Mouse (Mus musculus): ENCODE results near the gene Rapgef5.
"Not testable (repeated sequence)": the region's sequence is repeated elsewhere in the genome, so short reads cannot be mapped to it uniquely, and the experiment has no call there.

Rapgef5 gene

DNA sequence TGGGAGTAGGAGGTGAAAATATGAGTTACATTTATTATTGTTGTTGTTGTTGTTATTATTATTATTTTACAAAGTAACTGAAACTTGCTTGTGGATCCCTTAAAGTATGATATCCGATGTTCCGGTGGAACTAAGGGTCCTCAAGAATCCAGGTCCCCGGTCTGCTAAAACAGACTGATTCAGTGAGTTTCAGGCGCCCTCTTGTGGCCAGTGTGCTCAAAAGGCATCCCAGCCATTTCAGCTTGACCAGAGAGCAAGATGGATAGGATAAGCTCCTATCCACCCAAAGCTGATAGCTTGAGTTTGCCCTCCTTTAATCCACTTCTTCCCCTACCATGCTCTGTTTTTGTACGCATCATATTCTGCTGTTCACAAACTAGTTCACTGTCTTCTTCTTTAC lies 252.8 kb downstream of the Rapgef5 start:
- peak; percentile 35 for DNase-seq (ENCODE audit: low spot score)

DNA sequence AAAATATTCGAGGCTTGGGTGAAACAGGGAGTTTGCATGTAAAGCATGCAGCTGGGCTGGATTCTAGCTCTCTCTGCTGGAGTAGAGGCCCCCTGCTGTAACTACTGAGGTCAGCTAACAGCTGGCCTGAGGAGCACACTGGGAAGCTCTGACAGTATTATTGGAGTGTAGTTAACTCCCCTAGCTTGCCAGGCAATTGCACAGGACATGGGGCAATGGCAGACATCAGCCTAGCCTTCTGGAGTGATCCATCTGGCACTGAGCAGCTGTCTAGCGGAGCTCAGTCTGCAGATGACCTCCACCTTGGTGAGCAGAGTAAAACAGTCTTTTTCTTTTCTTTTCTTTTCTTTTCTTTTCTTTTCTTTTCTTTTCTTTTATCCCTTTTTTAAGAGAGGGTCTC lies 253.9 kb downstream of the Rapgef5 start:
- no peak for DNase-seq (ENCODE audit: low spot score)

DNA sequence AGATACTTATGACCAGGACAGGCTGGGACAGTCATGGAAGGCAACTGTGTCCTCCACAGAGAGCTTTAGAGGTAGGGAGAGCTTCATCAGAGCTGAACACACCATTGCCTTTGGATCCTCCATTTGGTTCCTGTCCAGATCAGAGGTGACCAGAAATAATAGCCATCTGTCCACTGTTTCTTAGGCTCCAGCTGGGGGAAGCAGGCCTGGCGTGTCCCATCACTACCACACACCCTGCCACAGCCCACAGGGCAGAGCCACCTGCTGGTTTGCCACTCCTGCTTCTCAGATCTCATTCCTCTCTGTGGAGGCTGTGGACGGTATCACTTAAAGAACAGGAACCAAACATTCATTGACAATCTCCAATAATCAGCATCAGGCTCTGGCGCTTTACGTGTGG lies 254.9 kb downstream of the Rapgef5 start:
- no peak for DNase-seq (ENCODE audit: low spot score)

DNA sequence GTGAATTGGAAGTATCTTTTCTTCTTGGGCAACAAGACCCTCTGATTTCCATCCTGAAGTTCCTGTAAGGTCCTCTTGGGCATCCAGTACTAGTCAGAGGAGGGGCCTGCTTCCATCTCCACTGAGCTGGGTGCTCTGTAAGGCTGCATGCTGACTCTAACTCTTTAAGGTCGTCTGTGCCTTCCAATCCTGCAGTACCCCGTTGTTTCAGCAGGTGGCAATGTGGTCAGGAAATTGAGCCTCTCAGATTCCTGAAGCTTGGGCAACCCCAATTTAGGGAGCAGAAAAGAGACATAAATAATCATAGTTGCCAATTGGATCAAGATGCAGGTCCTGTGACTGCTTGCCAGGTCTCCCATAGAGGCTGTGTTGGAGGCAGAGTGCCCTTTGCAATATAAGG lies 256.4 kb downstream of the Rapgef5 start:
- peak; percentile 36 for DNase-seq (ENCODE audit: low spot score)

DNA sequence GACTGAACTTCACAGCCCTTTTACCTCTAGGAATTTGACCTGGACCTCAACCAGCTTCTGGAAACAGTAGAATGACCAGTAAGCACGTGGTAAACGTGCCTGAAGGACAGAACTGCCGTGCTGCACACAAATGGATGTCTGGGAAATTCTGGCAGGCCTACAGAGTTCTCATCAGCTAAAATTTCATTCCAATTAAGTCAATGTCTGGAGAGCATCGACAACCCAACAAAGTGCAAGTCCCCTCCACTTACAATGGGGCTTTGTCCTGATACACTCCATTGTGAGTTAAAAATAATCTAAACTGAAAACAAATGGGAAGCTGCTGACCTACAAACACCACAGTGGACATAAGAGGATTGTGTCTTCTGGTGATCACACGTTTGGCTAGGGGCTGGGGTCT lies 260.6 kb downstream of the Rapgef5 start:
- no peak for DNase-seq (ENCODE audit: low spot score)

DNA sequence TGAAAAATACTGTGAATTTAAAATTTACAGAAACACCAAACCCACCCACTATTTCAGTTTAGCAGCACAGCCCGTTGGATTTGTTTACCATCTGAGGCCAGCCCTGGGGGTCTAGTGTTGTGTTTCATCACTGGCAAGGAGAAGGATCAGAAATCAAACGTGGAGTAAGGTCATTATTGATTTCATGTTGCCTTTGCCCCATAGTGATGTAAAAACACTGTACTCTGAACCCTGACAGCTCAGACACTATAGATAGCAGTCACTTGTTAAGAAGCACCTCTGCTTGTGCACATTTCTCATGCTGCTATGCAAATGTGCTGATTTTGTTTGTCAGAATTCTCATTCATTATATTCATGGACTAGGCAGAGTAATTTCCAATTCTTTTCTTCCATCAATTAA lies 265.1 kb downstream of the Rapgef5 start:
- no peak for DNase-seq (ENCODE audit: low spot score)

DNA sequence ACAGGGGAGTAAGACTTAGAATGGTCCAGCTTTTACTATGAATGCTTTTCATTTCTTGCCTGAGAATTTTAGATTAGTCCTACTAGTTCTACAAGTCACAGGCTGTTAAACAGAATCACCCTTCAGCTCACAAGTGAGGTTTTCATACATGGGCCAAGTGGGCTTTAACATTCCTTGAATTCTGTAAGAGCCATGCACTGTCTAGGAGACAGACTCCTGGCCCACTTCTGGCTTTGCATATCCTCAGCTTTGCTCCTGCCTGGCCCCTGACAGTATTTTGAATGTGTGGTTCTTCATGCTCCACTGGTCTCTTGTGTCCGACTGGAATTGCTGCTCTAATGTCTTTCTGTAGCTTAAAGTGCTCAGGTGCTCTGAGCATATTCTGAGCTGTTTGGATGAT lies 267.1 kb downstream of the Rapgef5 start:
- DNase-seq (ENCODE audit: low spot score), result no peak

DNA sequence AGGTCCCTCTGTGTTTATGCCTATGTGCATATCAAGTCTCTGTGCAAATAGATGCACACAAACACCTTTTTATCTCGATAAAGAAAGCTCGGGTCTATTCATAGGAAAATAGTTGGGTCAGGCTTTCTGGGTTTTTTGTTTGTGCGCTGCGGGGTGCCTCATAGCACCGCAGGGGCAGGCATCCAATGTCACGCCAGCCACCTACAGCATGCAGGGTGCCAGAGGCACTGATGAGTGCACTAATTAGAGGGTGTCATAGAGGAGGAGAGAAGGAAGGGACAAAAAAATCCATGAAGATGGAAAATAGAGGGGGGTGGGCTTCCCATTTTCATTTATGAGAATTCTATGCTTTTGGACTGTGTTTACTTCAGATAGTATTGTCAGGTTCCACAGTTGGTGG lies 270.3 kb downstream of the Rapgef5 start:
- DNase-seq (ENCODE audit: low spot score), result no peak

DNA sequence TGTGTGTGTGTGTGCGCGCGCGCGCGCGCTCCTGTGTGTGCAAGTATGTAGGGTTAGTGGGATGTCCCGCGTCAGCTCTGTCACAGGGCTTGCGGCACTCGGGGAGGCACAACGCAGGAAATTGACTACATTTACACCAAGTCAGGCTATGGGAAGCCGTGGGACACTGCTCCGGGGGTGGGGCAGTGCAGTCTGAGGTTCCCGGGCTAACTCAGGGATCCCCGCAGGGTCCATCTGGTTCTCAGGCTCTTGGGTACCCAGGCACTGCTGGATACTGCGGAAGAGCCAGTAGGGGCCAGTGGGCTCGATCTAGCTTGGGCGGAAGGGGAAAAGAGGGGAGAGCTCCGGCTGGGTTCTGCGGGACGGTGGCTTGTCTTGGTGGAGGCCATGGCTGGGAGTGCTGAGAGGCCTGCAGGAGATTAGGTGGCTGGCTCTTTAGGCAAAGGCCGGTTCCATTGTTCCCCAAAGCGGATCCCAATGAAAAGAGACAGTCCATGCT lies 272.3 kb downstream of the Rapgef5 start:
- DNase-seq (ENCODE audit: low spot score), result no peak

DNA sequence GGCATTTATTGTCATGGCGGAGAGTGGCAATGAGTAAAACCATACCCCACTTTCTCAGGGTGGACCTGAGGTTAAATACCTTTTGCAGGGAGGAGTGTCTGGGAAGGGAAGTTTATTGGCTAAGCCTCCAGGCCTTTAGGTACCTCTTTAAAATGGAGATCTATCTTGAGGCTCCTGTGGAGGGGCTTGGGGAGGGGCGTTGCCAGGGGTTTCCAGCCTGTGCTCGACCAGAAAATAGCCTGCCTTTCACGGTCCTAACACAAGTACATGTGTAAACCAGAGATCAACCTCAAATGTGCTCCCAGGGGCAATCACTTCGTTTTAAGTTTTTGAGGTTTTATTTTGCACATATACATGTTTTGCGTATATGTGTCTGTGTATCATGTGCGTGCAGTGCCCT lies 272.7 kb downstream of the Rapgef5 start:
- no peak for DNase-seq (ENCODE audit: low spot score)

DNA sequence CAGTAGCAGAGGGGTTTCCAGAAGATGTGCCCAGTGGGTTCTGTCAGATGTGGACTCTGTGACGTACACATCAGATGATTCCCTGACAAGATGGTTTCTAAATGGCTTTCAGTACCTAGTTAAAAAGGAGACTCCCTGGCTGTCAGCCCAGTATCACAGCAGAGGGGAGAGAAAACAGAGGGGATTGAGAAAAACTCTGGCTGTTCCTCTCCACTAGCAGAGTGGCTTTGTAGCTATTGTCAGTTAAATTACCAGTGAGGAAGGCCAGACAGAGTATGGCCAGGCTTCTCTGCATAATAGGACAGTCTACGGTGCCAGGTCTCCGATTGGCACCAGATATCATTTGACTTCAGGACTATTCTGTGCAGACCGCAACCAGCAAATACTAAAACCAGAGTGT lies 279.0 kb downstream of the Rapgef5 start:
- no peak for DNase-seq (ENCODE audit: low spot score)

DNA sequence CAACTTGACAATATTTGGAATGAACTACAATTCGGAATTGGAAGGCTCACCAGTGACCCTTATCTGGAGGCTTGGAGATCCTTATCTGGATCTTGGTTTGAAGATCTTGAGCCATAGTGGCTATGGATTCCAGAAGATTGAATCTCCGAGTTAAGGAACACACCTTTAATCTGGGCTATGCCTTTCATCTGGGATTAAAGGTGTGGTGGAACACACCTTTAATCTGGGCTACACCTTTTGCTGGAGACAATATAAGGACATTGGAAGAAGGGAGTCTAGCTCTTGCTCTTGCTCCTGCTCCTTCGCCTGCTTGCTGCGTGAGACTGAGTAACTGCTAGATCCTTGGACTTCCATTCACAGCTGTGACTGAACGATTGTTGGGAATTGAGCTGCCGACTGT lies 287.7 kb downstream of the Rapgef5 start, which contains the start of gene Cdca7l:
Gene Cdca7l, plus strand, starts transcription at position 301 of the 400 bp plus-strand sequence.
- not testable (repeated sequence) for DNase-seq (ENCODE audit: low spot score)

DNA sequence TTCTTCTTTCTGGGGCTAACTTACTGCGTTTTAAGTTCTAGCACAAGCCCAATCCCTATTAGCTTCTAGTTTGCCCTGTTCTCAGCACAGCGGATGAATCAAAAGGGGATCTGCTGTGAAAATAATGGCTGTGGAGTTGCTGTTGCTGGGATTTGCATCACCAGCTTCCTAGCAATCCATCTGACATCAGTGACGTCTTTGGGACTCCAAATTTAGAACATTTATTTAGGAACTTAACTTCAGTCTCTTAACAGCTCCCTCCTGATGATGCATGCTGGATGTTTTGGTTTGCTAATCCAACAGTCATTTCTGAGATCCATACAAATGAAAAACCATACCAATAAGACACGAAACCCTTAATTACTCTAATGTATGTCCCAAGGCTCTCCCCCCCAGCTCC lies 289.3 kb downstream of the Rapgef5 start:
- DNase-seq (ENCODE audit: low spot score), result no peak

DNA sequence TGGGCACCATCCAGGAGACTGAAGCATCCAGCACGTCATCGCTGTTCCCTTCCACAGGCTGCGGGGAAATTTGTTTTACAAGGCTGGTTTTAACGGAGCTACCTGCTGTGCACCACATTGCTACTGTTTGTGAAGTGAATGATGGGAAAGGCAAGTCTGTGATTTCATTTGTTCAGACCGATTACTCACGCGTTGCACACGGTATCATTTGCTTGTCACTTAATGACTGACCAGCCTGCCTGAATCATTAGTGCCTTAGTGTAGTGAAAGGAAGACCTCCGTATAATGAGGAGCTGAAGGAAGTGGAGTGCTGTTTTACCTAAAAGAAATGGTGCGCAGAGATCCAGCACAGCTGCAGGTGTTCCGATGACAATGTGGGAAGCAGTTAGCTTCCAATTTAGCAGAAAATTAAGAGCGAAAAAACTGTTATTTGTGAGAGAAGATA lies 289.8 kb downstream of the Rapgef5 start:
- no peak for DNase-seq (ENCODE audit: low spot score)

DNA sequence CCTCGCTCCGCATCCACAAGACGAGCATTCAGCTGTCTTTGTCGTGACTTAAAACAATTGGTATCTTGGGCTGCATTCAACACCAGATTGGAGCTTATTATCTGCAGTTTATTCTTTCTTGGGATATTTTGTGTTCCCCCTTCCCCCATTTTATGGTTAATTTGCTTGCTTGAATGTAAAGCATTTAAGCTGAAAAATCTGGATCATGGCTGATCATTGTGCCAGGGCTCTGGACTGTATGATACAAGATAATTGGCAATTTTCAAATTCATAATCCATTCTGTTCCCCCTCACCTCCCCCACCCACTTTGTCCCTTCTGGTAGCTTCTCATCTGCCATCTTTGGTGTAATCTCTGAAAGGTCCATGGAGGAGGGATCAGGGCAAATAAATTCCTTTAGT lies 290.2 kb downstream of the Rapgef5 start:
- no peak for DNase-seq (ENCODE audit: low spot score)

DNA sequence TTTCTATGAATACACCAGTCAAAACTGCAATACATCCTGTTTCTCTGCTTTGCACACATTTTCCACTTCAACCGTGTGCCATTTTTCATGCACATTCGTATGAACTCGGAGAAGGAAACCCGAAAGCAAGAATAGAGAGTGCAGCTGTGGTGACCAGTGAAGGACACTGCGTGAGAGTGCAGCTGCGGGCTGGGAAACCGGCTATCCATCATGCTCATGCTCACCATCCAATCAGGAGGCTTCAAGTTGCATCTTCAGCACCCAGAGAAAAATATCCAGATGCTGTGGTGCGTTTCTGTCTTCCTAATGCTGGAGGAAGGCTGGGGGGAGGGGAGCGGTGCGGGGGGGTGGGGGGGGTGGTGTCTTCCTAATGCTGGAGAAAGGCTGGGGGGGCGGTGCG lies 291.4 kb downstream of the Rapgef5 start:
- DNase-seq (ENCODE audit: low spot score), result no peak

DNA sequence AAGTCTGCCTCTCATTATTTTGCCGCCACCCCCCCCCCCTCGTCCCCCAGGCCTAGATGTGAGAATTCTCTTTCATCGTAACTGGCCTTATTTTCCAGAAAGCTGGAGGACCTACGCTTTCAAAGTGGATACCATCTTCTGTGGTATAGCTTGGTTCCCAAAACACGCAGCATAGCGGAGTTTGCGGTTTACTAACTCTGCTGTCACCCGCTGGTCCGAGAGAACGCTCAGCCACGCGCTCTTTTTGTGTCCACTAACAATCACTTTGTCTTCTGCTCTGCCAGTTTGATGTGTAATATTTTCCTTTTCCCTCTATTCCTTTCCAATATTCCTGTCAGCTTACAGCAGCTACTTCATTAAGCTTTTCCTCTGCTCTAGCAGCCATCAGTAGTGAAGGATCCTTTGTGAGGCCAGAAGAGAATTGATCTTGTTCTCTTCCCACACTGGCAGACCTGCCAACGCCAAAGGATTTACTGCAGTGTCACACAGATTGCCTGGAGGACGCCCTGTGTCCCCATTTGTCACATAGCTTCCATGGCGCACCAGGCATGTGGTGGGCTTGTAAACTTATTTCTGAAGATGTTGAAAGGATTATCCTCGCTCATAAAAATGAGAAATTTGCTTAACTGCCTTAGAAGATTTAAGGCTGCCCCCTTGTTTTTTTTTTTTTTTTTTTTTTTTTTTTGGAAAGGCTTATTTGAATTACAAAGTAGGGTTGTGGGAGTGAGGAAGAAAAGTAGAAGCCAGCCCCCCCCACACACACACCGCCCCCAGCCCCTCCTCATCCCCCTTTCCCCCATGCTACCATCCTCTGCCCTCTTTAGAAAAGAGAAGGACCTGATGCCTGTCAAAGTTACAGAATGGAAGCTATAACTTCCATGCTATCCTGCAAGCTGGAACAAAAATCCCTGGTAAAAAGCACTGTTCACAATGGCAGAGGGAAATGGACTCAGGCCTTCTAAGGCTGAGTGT lies 292.4 kb downstream of the Rapgef5 start:
- no peak for DNase-seq (ENCODE audit: low spot score)

Data from c-Kit-positive CD71-positive TER-119-positive erythroid progenitor cells, embryonic 14.5 days (primary cell).